Mouse (Mus musculus): ENCODE results near the gene 2510002D24Rik.

GRCm38 (mm10) chr16:18798841-18799240 lies 37.5 kb upstream of the 2510002D24Rik start:
- no peak for TF ChIP-seq ZNF384 (IDR thresholded peaks at IDR 0.05; ENCODE audit: low read depth, low read length)
- TF ChIP-seq ZC3H11A (IDR thresholded peaks at IDR 0.05; ENCODE audit: borderline replicate concordance, low read depth, low read length): 0 out of 2 replicates have a peak, but pooled peaks have one; percentile 46
- TF ChIP-seq HCFC1 (IDR thresholded peaks at IDR 0.05; ENCODE audit: borderline replicate concordance, insufficient read depth, low read length): no peak
- TF ChIP-seq CHD2 (IDR thresholded peaks at IDR 0.05; ENCODE audit: low read depth, low read length): no peak
- no peak for TF ChIP-seq MAFK (IDR thresholded peaks at IDR 0.05; ENCODE audit: insufficient read depth, low read depth, low read length)
